ENCODE assay signal across 12 mouse cellular contexts in genomic region chr2:70673445-70674126, GRCm38 (mm10). TPM values are rescaled to one million over a fixed set of nuclear protein-coding genes. Genes with fewer than 3 reads are reported as not detected.
DNase-seq lines count a peak whose midpoint lies in the region; ATAC-seq lines count a peak whose summit lies in the region.
"Had no signal": no experiment of that assay in that cellular context is flagged by ENCODE, and none has a peak within 500 bp of the region (broad histone marks: within the 10 kb centered on the region; RNA-seq: fewer than 3 reads in every experiment).

No protein-coding gene starts in this region.

- no peaks in the 10 kb centered on the region for H3K9me3 ChIP-seq in embryonic facial prominence, embryonic 14.5 days (ENCODE audit: control insufficient read depth, low read length)
- H3K9me3 ChIP-seq: embryonic facial prominence, embryonic 13.5 days; liver, embryonic 15.5 days had no signal

- H3K27me3 ChIP-seq in embryonic facial prominence, embryonic 14.5 days (replicated peaks; ENCODE audit: control insufficient read depth, insufficient read depth, low read length): no peaks in the 10 kb centered on the region
- H3K27me3 ChIP-seq: embryonic facial prominence, embryonic 13.5 days; liver, embryonic 15.5 days had no signal

- H3K36me3 ChIP-seq in embryonic facial prominence, embryonic 14.5 days (ENCODE audit: control insufficient read depth, insufficient read depth, low read length): peaks cover 12% of the 10 kb centered on the region

- peak; percentile 36 to 44 for DNase-seq in cerebellum, postnatal 14 days
- no peak for DNase-seq in cerebellum, postnatal 25 days
- peak; percentile 26 for DNase-seq in kidney, postnatal 10 days
- DNase-seq in kidney, adult 11 months: no peak
- DNase-seq in B cell, adult 2 months: peak; percentile 32 to 39
- peak; percentile 17 for DNase-seq in embryonic facial prominence, embryonic 14.5 days (ENCODE audit: low spot score)
- no peak for DNase-seq in thymus, adult 18-20 months
- no peak for DNase-seq in MN1 (ENCODE audit: low spot score)
- DNase-seq: gastrocnemius, postnatal 10 days; heart, postnatal 4 days had no signal

- no peak overlapping the region for H3K4me3 ChIP-seq in embryonic facial prominence, embryonic 14.5 days (ENCODE audit: low read depth, low read length)
- H3K4me3 ChIP-seq: embryonic facial prominence, embryonic 13.5 days; liver, embryonic 15.5 days had no signal

- H3K4me1 ChIP-seq in embryonic facial prominence, embryonic 14.5 days (ENCODE audit: control insufficient read depth, insufficient read depth, low read length): no peaks in the 10 kb centered on the region

- H3K27ac ChIP-seq in embryonic facial prominence, embryonic 14.5 days (replicated peaks; ENCODE audit: low read depth, low read length): no peak overlapping the region
- H3K27ac ChIP-seq: embryonic facial prominence, embryonic 13.5 days; liver, embryonic 15.5 days had no signal

- no peak overlapping the region for H3K9ac ChIP-seq in embryonic facial prominence, embryonic 14.5 days (ENCODE audit: low read depth, low read length)
- H3K9ac ChIP-seq: embryonic facial prominence, embryonic 13.5 days; liver, embryonic 15.5 days had no signal

- WGBS in embryonic facial prominence, embryonic 14.5 days: 82% methylated on average over 7 of the region's 7 CpGs

- no peak overlapping the region for H3K4me2 ChIP-seq in embryonic facial prominence, embryonic 14.5 days (ENCODE audit: low read depth, low read length)
- H3K4me2 ChIP-seq: embryonic facial prominence, embryonic 13.5 days; liver, embryonic 15.5 days had no signal

- no peak for ATAC-seq in embryonic facial prominence, embryonic 14.5 days (ENCODE audit: low read depth)

RNA-seq across cellular contexts. Expression of gene Gm26558, which starts 11.7 kb away (rescaled TPM):
- polyA plus RNA-seq in embryonic facial prominence, embryonic 14.5 days (2014; fragmentation: Nextera tagmentation; extraction: Ambion mirVana): 5.2 TPM in 2 replicates

RNA-seq across cellular contexts. Expression of gene Gorasp2, which starts 12.2 kb away (rescaled TPM):
- polyA plus RNA-seq in embryonic facial prominence, embryonic 14.5 days (2014; fragmentation: Nextera tagmentation; extraction: Ambion mirVana): 188 and 201 TPM in 2 replicates

Comparison
In these comparisons a context has a peak if more than half of its experiments do, and no peak if none do; other contexts are left out.
1. DNase-seq: peak in cerebellum, postnatal 14 days (2 of 2), kidney, postnatal 10 days (single experiment), B cell, adult 2 months (2 of 2) and embryonic facial prominence, embryonic 14.5 days (single experiment); none in cerebellum, postnatal 25 days (0 of 2), kidney, adult 11 months (single experiment), thymus, adult 18-20 months (0 of 2) and MN1 (single experiment).